In genomic region chr7:90508124-90508523, GRCm38 (mm10) we compare ENCODE assay signal across 17 mouse cellular contexts. TPM values are rescaled to one million over a fixed set of nuclear protein-coding genes. Genes with fewer than 3 reads are reported as not detected.
A peak's percentile ranks its signal among the peaks of the same experiment; 100 is the strongest.
DNase-seq lines count a peak whose midpoint lies in the region; ATAC-seq and TF ChIP-seq lines count a peak whose summit lies in the region.
"Had no signal": no experiment of that assay in that cellular context is flagged by ENCODE, and none has a peak within 500 bp of the region (broad histone marks: within the 10 kb centered on the region; RNA-seq: fewer than 3 reads in every experiment).

No protein-coding gene starts in this region.

- no peak overlapping the region for H3K4me2 ChIP-seq in hindbrain, postnatal 0 days (ENCODE audit: low read depth, low read length)
- no peak overlapping the region for H3K4me2 ChIP-seq in hindbrain, embryonic 13.5 days
- H3K4me2 ChIP-seq in lung, embryonic 14.5 days, result no peak overlapping the region
- H3K4me2 ChIP-seq: embryonic facial prominence, embryonic 13.5 days; midbrain, embryonic 13.5 days had no signal

- no peak overlapping the region for H3K9ac ChIP-seq in hindbrain, postnatal 0 days (replicated peaks; ENCODE audit: low read length)
- no peak overlapping the region for H3K9ac ChIP-seq in hindbrain, embryonic 13.5 days
- H3K9ac ChIP-seq in lung, embryonic 14.5 days, result no peak overlapping the region
- H3K9ac ChIP-seq: embryonic facial prominence, embryonic 13.5 days; liver, embryonic 14.5 days; midbrain, embryonic 13.5 days had no signal

- peak; percentile 40; the same call in 1 of the 2 replicates for TF ChIP-seq CTCF in hindbrain, postnatal 0 days (IDR thresholded peaks at IDR 0.05; ENCODE audit: low read depth)
- TF ChIP-seq CTCF in lung, embryonic 14.5 days (IDR thresholded peaks at IDR 0.05; ENCODE audit: low read depth), result peak; percentile 15; the same call in 1 of the 2 replicates

- no peak for ATAC-seq in hindbrain, postnatal 0 days
- ATAC-seq in hindbrain, embryonic 13.5 days (ENCODE audit: low FRiP score), result no peak
- no peak for ATAC-seq in lung, embryonic 14.5 days (ENCODE audit: insufficient read depth)
- ATAC-seq in granulocyte monocyte progenitor cell, adult 5-6 weeks (replicated peaks; ENCODE audit: poor library complexity, severe bottlenecking), result no peak
- ATAC-seq: midbrain, embryonic 13.5 days had no signal

- H3K9me3 ChIP-seq in hindbrain, postnatal 0 days (ENCODE audit: low read length), result no peaks in the 10 kb centered on the region
- no peaks in the 10 kb centered on the region for H3K9me3 ChIP-seq in hindbrain, embryonic 13.5 days
- no peaks in the 10 kb centered on the region for H3K9me3 ChIP-seq in lung, embryonic 14.5 days (ENCODE audit: low read depth, low read length)
- H3K9me3 ChIP-seq: embryonic facial prominence, embryonic 13.5 days; midbrain, embryonic 13.5 days had no signal

- no peak overlapping the region for H3K27ac ChIP-seq in hindbrain, postnatal 0 days
- no peak overlapping the region for H3K27ac ChIP-seq in hindbrain, embryonic 13.5 days
- no peak overlapping the region for H3K27ac ChIP-seq in lung, embryonic 14.5 days (ENCODE audit: low read depth)
- H3K27ac ChIP-seq: embryonic facial prominence, embryonic 13.5 days; liver, embryonic 14.5 days; midbrain, embryonic 13.5 days had no signal

- H3K4me1 ChIP-seq in hindbrain, postnatal 0 days (ENCODE audit: insufficient read depth, low read length), result no peaks in the 10 kb centered on the region
- H3K4me1 ChIP-seq in hindbrain, embryonic 13.5 days (replicated peaks), result no peaks in the 10 kb centered on the region
- H3K4me1 ChIP-seq in lung, embryonic 14.5 days (ENCODE audit: insufficient read depth), result no peaks in the 10 kb centered on the region
- H3K4me1 ChIP-seq: embryonic facial prominence, embryonic 13.5 days; midbrain, embryonic 13.5 days had no signal

- 71% methylated on average over 3 of the region's 3 CpGs for WGBS in hindbrain, postnatal 0 days
- WGBS in hindbrain, embryonic 13.5 days, result 79% methylated on average over 3 of the region's 3 CpGs
- WGBS in lung, embryonic 14.5 days, result 62% methylated on average over 3 of the region's 3 CpGs

- peak; percentile 17 for DNase-seq in hindbrain, postnatal 0 days (ENCODE audit: low spot score)
- DNase-seq in lung, embryonic 14.5 days, result peak; percentile 15
- no peak for DNase-seq in lung, postnatal 4 days
- peak; percentile 45 for DNase-seq in NIH3T3 (ENCODE audit: low read depth)
- DNase-seq in retina, postnatal 1 day, result peak; percentile 1
- DNase-seq in B cell, adult 2 months, result no peak
- DNase-seq: adrenal gland, postnatal 10 days; cerebellum, adult 2 months; heart, adult 18-20 months; heart, postnatal 10 days; lung, postnatal 36 days; thymus, adult 2 months had no signal

- H3K4me3 ChIP-seq in hindbrain, postnatal 0 days (ENCODE audit: low read length), result no peak overlapping the region
- H3K4me3 ChIP-seq in hindbrain, embryonic 13.5 days, result no peak overlapping the region
- no peak overlapping the region for H3K4me3 ChIP-seq in lung, embryonic 14.5 days (ENCODE audit: low read depth, low read length)
- H3K4me3 ChIP-seq: embryonic facial prominence, embryonic 13.5 days; midbrain, embryonic 13.5 days had no signal

- no peaks in the 10 kb centered on the region for H3K27me3 ChIP-seq in hindbrain, postnatal 0 days (ENCODE audit: insufficient read depth, low read length)
- H3K27me3 ChIP-seq in hindbrain, embryonic 13.5 days, result no peaks in the 10 kb centered on the region
- H3K27me3 ChIP-seq in lung, embryonic 14.5 days (ENCODE audit: insufficient read depth, low read length), result no peaks in the 10 kb centered on the region
- H3K27me3 ChIP-seq: embryonic facial prominence, embryonic 13.5 days; midbrain, embryonic 13.5 days had no signal

- no peaks in the 10 kb centered on the region for H3K36me3 ChIP-seq in hindbrain, postnatal 0 days (ENCODE audit: insufficient read depth, low read length)
- H3K36me3 ChIP-seq in hindbrain, embryonic 13.5 days, result no peaks in the 10 kb centered on the region
- H3K36me3 ChIP-seq in lung, embryonic 14.5 days (ENCODE audit: insufficient read depth), result no peaks in the 10 kb centered on the region
- H3K36me3 ChIP-seq: embryonic facial prominence, embryonic 13.5 days; midbrain, embryonic 13.5 days had no signal

RNA-seq across cellular contexts. Expression of gene Dlg2, which starts 31.7 kb away (rescaled TPM):
- 113 and 131 TPM in 2 replicates for total RNA-seq in hindbrain, postnatal 0 days (2014; rRNA removed)
- polyA plus RNA-seq in hindbrain, postnatal 0 days (2015; fragmentation: Nextera tagmentation; extraction: Ambion mirVana), result 18.5 and 20.4 TPM in 2 replicates
- 18.6 and 19.4 TPM in 2 replicates for polyA plus RNA-seq in hindbrain, embryonic 13.5 days (2015; fragmentation: Nextera tagmentation; extraction: Ambion mirVana)
- 0.25 and 0.37 TPM in 2 replicates for polyA plus RNA-seq in lung, embryonic 14.5 days (2014; fragmentation: Nextera tagmentation; extraction: Ambion mirVana)
- total RNA-seq in granulocyte monocyte progenitor cell, adult 5-6 weeks (2014; fragmentation: Nextera tagmentation), result 0.97 TPM in 1 of 2 replicates, not detected in the other
- 1.1 and 1.6 TPM in 2 replicates for total RNA-seq in granulocyte monocyte progenitor cell, adult 5-6 weeks (2017)

RNA-seq across cellular contexts. Expression of gene Tmem126b, which starts 32.3 kb away (rescaled TPM):
- 15.1 and 21.9 TPM in 2 replicates for total RNA-seq in hindbrain, postnatal 0 days (2014; rRNA removed)
- polyA plus RNA-seq in hindbrain, postnatal 0 days (2015; fragmentation: Nextera tagmentation; extraction: Ambion mirVana), result 24.5 and 26.9 TPM in 2 replicates
- polyA plus RNA-seq in hindbrain, embryonic 13.5 days (2015; fragmentation: Nextera tagmentation; extraction: Ambion mirVana), result 45.7 TPM in 2 replicates
- 31.7 and 32.5 TPM in 2 replicates for polyA plus RNA-seq in lung, embryonic 14.5 days (2014; fragmentation: Nextera tagmentation; extraction: Ambion mirVana)
- total RNA-seq in granulocyte monocyte progenitor cell, adult 5-6 weeks (2014; fragmentation: Nextera tagmentation), result 6.1 and 12.1 TPM in 2 replicates
- 11.6 and 12.7 TPM in 2 replicates for total RNA-seq in granulocyte monocyte progenitor cell, adult 5-6 weeks (2017)

RNA-seq across cellular contexts. Expression of gene Tmem126a, which starts 51.1 kb away (rescaled TPM):
- 50.7 and 55.9 TPM in 2 replicates for total RNA-seq in hindbrain, postnatal 0 days (2014; rRNA removed)
- 139 and 145 TPM in 2 replicates for polyA plus RNA-seq in hindbrain, postnatal 0 days (2015; fragmentation: Nextera tagmentation; extraction: Ambion mirVana)
- 134 and 140 TPM in 2 replicates for polyA plus RNA-seq in hindbrain, embryonic 13.5 days (2015; fragmentation: Nextera tagmentation; extraction: Ambion mirVana)
- 105 and 107 TPM in 2 replicates for polyA plus RNA-seq in lung, embryonic 14.5 days (2014; fragmentation: Nextera tagmentation; extraction: Ambion mirVana)
- total RNA-seq in granulocyte monocyte progenitor cell, adult 5-6 weeks (2014; fragmentation: Nextera tagmentation), result 69.3 and 70.3 TPM in 2 replicates
- 30.2 and 36.4 TPM in 2 replicates for total RNA-seq in granulocyte monocyte progenitor cell, adult 5-6 weeks (2017)

Comparison
In these comparisons a context has a peak if more than half of its experiments do, and no peak if none do; other contexts are left out.
1. DNase-seq: peak in hindbrain, postnatal 0 days (single experiment), lung, embryonic 14.5 days (single experiment), NIH3T3 (single experiment) and retina, postnatal 1 day (single experiment); none in lung, postnatal 4 days (0 of 2) and B cell, adult 2 months (0 of 2).
2. RNA of gene Dlg2, which starts 31.7 kb away (polyA plus RNA-seq): 18.5 to 20.4 TPM in hindbrain, postnatal 0 days and 18.6 to 19.4 TPM in hindbrain, embryonic 13.5 days; 0.25 to 0.37 TPM in lung, embryonic 14.5 days; every median in the first group is over 10 times any median in the second.